Mouse (Mus musculus): ENCODE results near the gene C77080. TPM values are rescaled to one million over a fixed set of nuclear protein-coding genes. Genes with fewer than 3 reads are reported as not detected.
"Not testable (repeated sequence)": the region's sequence is repeated elsewhere in the genome, so short reads cannot be mapped to it uniquely, and the experiment has no call there.

The C77080 gene
- total RNA-seq, 2 experiments from 2014 or later, result 2.6 to 4.9 TPM

DNA sequence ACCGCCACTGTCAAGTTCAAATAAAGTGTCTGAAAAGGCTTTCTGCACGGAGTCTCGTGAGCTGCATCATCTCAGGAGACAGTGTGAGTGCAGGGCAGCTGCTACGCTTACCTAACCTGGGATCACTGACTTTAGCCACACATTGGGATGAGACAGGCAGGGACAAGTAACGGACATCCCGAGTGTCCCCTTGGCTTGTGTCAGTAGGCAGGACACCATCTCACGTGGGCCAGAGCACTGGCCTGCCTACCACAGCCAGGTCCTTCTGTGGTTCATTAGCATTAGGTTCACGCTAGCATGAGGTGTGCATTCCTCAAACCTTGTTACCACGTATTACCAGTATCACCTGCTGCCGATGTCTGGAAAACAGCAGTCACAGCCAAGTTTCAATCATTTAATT, 42.0 kb downstream of the C77080 start:
- no peak for DNase-seq

DNA sequence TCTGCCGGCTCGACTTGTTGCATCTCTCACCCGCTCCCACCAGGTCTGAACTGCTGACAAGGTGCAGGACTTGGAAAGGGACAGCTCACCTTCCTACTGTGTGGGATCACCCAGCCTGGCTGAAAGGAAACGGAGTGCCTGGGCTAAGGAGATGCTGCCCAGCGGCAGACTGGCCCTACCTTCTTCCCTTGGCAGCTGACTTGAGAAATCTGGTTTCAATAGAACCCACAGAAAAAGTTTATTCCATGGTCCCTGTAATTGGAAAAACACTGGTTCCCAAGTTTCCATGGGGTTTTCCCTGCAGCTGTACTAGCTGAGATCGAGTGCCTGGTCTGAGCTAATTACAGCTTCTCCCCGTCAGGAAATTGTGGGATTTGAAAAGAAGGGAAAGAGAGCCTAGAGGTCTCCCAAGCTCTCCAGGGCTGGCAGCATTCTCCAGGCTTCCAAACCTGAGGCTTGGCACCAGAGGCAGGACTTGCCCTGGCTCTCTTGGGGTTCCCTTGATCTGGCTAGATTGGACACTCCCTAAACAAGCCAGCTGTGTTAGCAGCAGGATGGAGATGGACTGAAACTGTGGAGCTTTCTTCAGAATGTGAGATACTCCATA, 42.5 kb downstream of the C77080 start:
- DNase-seq, result no peak

DNA sequence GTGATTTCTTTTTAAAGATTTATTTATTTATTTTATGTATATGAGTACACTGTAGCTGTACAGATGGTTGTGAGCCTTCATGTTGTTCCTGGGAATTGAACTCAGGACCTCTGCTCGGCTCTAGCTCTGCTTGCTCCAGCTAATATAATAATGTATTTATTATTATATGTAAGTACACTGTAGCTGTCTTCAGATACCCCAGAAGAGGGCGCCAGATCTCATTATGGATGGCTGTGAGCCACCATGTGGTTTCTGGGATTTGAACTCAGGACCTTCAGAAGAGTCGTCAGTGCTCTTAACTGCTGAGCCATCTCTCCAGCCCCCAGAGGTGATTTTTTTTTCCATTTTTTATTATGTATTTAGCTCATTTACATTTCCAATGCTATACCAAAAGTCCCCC, 48.7 kb downstream of the C77080 start:
- DNase-seq, result not testable (repeated sequence)

DNA sequence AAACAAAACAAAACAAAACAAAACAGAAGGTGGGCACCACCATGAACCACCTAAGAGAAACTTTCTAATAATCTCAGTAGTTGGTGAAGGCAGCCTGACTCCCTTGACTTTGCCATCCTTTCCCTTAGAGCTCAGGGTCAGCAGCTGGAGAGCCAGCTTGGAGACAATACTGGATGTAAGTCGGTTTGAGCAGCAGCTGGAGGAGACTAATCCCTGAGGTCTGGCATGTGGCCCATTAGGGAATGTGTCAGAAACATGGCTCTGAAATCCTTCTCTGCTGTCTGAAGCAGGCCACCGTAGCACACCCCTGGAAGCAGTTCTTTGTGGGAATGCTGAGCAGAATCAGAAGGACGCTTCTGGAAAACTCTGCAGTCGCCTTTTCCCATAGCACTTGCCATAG, 49.7 kb downstream of the C77080 start:
- peak; percentile 63 for DNase-seq

DNA sequence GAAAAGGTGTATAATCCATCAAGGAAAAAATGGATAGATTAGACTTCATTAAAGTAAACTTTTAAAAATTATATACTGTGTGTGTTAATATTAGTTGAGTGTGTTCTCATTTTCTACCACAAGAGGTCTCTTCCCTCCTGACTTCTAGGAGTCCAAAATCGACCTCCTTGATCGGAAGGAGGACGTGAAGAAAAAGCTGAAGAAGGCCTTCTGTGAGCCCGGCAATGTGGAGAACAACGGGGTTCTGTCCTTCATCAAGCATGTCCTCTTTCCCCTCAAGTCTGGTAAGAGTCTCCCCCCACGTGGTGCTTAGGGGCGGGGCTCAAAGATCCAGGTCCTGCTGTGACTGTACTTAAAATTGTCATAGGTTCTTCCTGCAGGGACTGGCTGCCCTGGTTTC, 51.7 kb downstream of the C77080 start:
- no peak for DNase-seq

DNA sequence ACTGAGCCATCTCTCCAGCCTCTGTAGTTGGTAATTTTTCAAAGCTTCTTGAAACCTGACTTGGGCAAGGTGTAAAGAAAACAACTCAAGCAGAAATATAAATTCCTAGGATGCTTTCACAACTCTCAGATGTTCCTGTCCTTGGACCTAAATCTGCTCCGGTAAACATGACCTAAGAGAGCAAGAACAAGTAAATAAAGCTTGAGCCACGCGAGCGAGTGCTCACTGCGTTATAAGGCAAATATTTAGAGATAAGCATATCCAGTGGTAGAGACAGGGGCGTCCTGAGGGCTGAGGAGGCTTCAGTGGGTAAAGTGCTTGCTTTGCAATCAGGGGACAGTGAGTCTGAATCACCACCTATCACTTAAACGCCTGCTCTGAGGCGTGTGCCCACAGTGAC, 54.4 kb downstream of the C77080 start:
- DNase-seq, result no peak

DNA sequence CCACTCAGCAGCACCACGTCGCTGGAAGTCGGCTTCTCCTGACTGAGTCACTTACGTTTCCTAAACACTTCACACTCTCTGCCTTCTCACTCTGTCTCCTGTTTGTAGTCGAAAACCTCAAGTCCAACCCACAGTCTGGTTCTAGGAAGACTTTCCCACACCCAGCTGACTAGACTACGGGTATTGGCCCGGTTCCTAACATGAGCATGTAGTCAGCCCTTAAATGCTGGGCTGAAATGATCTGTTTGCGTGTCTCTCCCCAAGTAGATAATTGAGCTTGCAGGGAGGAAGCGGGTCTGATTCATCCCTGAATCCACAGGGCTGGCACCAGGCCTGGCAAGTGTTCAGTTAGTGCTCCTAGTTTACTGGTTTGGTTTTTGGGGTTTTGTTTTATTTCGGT, 56.5 kb downstream of the C77080 start:
- no peak for DNase-seq

DNA sequence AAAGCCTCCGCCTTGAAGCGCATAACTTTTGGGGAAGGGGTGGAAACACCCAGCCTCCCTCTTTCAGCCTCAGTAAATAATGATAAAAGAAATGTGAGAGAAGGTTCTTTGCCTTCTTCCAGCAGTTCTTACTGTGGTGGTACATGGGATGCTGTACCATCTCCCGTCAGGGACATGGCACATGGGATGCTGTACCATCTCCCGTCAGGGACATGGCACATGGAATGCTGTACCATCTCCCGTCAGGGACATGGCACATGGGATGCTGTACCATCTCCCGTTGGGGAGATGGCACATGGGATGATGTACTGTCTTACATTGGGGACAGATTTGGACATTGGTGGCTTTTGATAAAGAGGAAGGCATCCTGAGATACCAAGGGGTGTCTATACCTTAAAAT, 63.7 kb downstream of the C77080 start:
- DNase-seq, result no peak

DNA sequence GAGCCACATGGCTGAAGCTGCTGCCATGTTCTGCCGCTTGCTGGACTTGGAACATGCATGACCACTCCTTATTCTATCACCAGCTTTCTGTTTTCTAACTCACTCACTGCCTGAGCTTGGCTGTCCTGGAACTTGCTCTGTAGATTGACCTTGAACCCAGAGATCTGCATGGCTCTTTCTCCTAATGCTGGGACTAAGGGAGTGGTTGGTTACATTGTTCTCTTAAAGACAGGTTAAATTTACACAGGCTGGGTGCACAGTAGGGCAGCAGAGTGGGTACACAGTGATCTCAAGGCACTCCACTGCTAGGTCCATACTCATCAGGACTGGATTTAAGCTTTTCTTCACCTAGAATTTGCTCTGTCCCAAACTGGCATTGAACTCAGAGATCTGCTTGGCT, 66.9 kb downstream of the C77080 start:
- no peak for DNase-seq

DNA sequence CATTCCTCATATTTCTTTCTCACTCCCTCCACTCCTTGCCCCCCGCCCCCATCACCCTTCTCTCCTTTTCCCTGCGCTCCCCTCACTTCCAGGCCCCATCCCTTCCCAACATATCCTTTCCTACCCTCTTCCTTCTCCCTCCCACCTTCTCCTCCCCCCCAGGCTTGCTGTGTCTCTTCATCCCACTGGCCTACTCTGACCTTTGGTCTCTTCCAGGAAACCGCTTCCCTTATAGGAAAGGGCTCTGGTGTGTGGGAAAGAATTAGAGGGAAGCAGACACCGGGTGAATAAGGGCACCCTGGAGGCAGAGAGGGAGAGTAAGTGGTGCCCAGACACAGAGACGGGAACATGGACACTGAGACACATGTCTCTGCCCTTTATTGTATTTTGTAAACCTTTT, 69.5 kb downstream of the C77080 start:
- no peak for DNase-seq

DNA sequence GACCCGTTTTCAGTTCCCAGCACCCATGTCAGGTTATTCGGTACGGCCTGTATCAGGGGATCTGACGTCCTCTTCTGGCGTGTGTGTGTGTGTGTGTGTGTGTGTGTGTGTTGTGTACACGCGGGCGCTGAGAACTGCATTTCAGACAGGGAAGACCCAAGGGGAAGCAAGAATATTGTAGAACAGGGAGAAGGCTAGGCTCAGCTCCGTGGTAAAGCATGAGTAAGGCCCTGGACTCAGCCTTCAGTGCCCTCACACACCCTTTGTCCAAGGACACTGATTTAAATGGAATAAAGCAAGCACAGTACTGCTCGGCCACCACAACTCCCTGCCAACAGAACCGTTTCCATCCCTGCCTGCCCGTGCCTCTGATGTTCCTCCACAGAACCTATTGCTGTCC, 70.7 kb downstream of the C77080 start:
- DNase-seq, result no peak

DNA sequence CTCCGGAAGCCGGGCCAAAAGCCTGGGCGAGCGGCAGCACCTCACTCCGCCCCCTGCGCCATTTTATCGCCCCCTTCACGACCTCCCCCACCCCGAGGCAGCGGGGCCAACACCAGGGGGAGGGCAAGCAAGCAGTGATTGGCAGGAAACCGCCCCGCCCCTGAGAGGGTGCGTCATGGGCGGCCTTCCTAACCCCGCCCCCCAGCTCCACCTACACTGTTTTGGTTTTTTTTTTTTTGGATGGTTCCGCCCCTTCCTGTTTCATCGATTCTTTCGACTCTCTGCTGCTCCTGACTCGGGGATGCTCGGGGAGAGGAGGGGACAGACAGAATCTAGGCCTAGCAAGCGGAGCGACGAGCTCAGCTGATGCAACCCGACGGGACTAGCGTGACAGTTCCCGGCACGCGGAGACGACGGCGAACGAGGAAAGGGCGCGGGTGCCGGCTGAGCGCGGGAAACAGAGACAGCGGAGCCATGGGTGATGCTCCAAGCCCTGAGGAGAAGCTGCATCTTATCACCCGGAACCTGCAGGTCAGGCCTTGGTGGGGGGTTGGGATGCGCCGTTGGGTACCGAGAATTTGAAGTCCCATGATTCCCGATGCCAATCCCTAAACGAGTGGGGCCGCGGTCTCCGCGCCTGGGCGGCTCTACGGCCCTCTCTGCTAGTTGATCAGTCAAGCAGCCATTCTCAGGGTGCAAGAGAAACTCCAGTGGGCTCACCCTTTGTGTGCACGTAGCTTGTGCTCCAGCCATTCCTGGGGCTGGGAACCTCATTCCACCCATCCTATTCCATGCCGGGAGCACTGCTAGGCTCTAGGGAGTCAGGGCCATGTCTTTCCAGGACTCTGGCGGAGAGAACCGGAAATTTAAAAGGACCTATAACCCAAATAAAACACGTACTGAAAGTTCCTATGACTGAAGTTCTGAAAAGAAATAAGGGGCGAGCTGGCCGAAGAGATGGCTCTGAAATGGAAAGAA, 71.4 kb downstream of the C77080 start, which contains the start of the genes S100pbp and Yars:
Gene S100pbp (minus strand): TSS at position 186 of the 978 bp plus-strand sequence.
Gene Yars (plus strand): TSS at position 219 of the 978 bp plus-strand sequence.
- DNase-seq, result peak; percentile 96

DNA sequence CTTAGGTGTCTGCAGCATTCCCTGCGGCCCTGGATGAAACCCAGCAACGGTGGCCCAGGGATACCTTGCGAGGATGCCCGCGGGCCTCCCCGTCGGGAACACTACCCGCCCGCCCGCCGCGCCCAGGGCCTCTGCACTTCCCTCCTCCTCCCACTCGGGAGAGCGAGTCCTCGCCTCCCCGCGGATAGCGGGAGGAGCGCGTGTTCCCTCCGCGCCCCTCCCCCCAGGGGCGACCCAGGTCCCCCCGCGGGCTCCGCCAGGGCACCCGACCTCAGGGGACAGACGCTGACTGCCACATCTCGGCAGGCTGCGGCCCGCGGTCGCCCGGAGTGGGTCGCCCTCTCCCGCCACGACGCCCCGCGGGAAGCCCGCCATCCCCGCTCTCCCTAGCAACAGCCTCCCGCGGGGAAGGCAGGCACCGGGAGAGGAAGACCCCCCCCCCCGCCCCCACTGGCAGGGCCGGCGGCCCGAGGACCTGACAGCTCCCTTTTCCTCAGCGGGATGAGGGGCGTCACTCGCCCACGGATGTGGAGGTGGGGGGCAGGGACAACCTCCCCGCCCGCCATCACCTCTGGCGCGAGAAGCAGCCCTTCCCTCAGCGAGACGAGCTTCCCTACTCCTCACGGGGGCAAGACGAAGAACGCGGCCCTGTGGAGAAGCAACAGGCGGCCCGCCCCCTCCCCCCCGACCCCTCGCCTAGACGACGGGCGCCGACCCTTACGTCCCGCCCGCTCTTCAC, 72.2 kb downstream of the C77080 start:
- peak; percentile 56 for DNase-seq

DNA sequence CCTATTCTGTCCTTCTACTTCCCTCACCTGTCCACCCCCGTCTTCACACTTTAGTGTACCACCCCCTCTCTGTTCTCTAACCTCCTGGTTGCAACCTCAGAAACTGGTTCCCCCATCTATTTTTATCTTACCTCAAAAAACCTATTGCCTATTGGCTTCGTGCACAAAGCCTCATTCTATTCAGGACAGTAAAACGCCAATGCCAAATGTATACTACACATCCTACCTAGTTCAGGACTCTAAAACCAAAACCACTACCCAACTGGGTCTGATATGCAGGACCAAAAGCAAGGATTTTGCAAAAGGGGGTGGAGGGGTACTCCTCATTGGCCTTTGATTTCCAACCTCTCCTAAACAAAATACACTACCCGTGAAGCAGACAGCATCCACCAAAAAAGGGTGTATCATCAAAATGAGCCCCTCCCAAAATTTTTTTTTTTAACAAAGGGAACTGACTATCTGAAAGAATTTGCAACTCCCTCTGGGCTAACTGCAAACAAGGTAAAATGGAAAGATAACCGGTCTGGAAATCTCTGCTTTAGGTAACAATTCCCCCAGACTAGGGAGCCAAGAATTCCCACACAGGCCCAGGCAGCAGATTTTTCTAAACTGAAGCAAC, 73.1 kb downstream of the C77080 start:
- no peak for DNase-seq

DNA sequence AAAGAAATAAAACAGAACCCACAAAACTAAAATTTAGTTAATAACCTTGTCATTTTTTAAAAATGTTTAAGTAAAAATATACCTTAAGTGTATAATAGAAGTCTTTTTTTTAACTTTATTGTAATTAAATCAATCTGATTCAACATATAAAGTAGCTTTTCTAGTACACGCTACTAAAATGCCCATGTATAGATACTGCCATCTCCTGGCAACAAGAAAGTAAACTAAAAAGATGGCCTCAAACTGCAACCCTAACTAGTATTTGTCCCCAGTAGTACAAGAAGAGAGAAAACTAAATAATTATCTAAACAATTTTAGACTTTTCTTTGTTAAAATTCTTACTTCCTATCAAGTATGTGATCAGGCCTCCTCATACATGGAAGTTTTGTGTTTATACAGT, 81.6 kb downstream of the C77080 start:
- no peak for DNase-seq

DNA sequence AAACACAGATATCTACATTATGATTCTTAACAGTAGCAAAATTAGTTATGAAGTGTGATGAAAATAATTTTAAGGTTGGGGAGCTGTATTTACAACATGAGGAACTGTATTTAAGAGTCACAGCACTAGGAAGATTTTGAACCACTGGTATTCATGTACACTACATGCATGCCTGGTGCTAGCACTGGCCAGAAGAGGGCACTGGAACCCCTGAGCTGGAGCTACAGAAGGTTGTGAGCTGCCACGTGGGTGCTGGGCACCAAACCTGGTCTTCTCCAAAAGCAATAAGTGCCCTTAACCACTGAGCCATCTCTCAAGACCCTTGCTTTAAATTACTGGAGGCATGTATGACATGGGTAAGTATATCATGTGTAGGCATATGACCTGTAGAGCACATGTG, 88.7 kb downstream of the C77080 start:
- DNase-seq, result no peak

Small RNA genes lying within 50 kb of the gene (microRNA-seq; reads per million reads assigned to microRNA genes)
- 0 reads per million in 2 experiments for gene Gm22994

Other genes with a start within 250 kb of the C77080 start
- 10 to 100 TPM; 17.0 to 17.4 TPM for gene Rnf19b, start 203.1 kb downstream of the C77080 start, total RNA-seq (2021)
- not detected for gene Tmem54, start 155.9 kb downstream of the C77080 start, total RNA-seq (2021)
- gene Hpca, start 139.4 kb downstream of the C77080 start, total RNA-seq (2021), result 1 to 10 TPM in 1 of 2 experiments, under 1 TPM in 1; 0.68 to 1.1 TPM
- 10 to 100 TPM; 33.6 to 37.4 TPM for gene Fndc5, start 124.4 kb downstream of the C77080 start, total RNA-seq (2021)
- gene S100pbp, start 71.7 kb downstream of the C77080 start, total RNA-seq (2021), result 10 to 100 TPM in 1 of 2 experiments, 1 to 10 TPM in 1; 8.3 to 13.3 TPM
- 10 to 100 TPM; 35.5 to 48.5 TPM for gene Yars, start 71.6 kb downstream of the C77080 start, total RNA-seq (2021)
- gene Sync, start 26.2 kb upstream of the C77080 start, total RNA-seq (2021), result 10 to 100 TPM; 63.6 to 64.4 TPM
- 10 to 100 TPM; 96.7 to 98.5 TPM for gene Rbbp4, start 74.0 kb upstream of the C77080 start, total RNA-seq (2021)
- 10 to 100 TPM; 24.2 to 25.4 TPM for gene Zbtb8os, start 74.3 kb upstream of the C77080 start, total RNA-seq (2021)
- 1 to 10 TPM; 2.9 to 4.7 TPM for gene Zbtb8a, start 116.7 kb upstream of the C77080 start, total RNA-seq (2021)
- not detected for gene Zbtb8b, start 179.4 kb upstream of the C77080 start, total RNA-seq (2021)
- 10 to 100 TPM; 24.7 to 32.4 TPM for gene Bsdc1, start 200.2 kb upstream of the C77080 start, total RNA-seq (2021)
- gene Tssk3, start 229.6 kb upstream of the C77080 start, total RNA-seq (2021), result not detected
- not detected for gene Fam229a, start 229.8 kb upstream of the C77080 start, total RNA-seq (2021)